21 mouse cellular contexts compared by ENCODE assay signal in the genomic region with DNA sequence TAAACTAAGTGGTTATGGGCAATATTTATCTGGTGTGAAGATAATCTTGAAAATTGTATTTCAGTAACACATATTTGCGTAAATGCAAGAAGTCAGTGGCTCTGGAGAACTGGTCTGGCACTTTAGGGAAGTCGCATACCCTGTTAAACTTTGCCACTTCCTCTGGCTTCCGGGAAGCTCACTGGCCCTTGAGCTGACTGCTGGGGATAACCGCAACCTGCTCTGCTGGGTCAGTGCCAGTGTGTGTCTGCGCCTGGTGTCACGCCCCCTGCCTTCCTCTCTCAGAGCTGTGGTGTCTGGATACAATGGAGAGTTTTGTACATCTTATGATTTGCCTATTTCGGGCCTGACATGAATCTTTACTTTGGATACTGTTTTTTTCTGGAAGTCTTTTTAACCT. TPM values are rescaled to one million over a fixed set of nuclear protein-coding genes. Genes with fewer than 3 reads are reported as not detected.
DNase-seq lines count a peak whose midpoint lies in the region; ATAC-seq lines count a peak whose summit lies in the region.
"Had no signal": no experiment of that assay in that cellular context is flagged by ENCODE, and none has a peak within 500 bp of the region (broad histone marks: within the 10 kb centered on the region; RNA-seq: fewer than 3 reads in every experiment).

No protein-coding gene starts in this region.

- DNase-seq in cerebellum, postnatal 14 days = peak; percentile 75 to 79
- no peak for DNase-seq in cerebellum, adult 11-12 months
- DNase-seq in left cerebral cortex, postnatal 4 days = peak; percentile 82
- no peak for DNase-seq in left cerebral cortex, adult 9 months (ENCODE audit: low spot score in 2 of 2)
- DNase-seq in brain, adult 2 months (ENCODE audit: low read depth, low spot score) = peak; percentile 38
- no peak for DNase-seq in right cerebral cortex, postnatal 14 days
- DNase-seq: adrenal gland, postnatal 25 days; gastrocnemius, adult 2 months; gastrocnemius, postnatal 36 days; heart, adult 2 months; kidney, postnatal 25 days; liver, postnatal 0 days; lung, postnatal 36 days; thymus, postnatal 25 days had no signal

- intact Hi-C loops in left cerebral cortex, postnatal 4 days (cut with DNase I) = no loop called here

- ATAC-seq in hematopoietic stem cell, adult 5-6 weeks (replicated peaks in 1 of 2; ENCODE audit: insufficient read depth in 1 of 2, low FRiP score in 2 of 2, low TSS enrichment in 1 of 2, low read depth in 1 of 2, poor library complexity in 2 of 2, severe bottlenecking in 2 of 2) = peak; percentile 69 to 84
- no peak for ATAC-seq in monocyte, adult 5-6 weeks (replicated peaks; ENCODE audit: insufficient number of reproducible peaks, low FRiP score, low TSS enrichment, poor library complexity, severe bottlenecking)
- ATAC-seq: CD4-positive, CD25-positive, alpha-beta regulatory T cell, adult 4 months; intestine, embryonic 15.5 days; liver, embryonic 12.5 days; liver, postnatal 0 days; midbrain, embryonic 15.5 days had no signal

RNA-seq across cellular contexts. Expression of a gene that starts 42.1 kb away (rescaled TPM):
- 1 to 10 TPM; 2.8 to 3.7 TPM for total RNA-seq in left cerebral cortex, postnatal 4 days (2021)
- total RNA-seq in hematopoietic stem cell, adult 5-6 weeks (2017) = 0.10 TPM in 1 of 2 replicates, not detected in the other
- not detected in 3 replicates for total RNA-seq in monocyte, adult 5-6 weeks (2017)
- total RNA-seq: megakaryocyte-erythroid progenitor cell, adult 5-6 weeks had no signal

Comparison
In these comparisons a context has a peak if more than half of its experiments do, and no peak if none do; other contexts are left out.
1. DNase-seq: peak in cerebellum, postnatal 14 days (2 of 2), left cerebral cortex, postnatal 4 days (single experiment) and brain, adult 2 months (single experiment); none in cerebellum, adult 11-12 months (single experiment), left cerebral cortex, adult 9 months (0 of 2) and right cerebral cortex, postnatal 14 days (single experiment).